Mouse (Mus musculus): ENCODE results near the gene Icmt. TPM values are rescaled to one million over a fixed set of nuclear protein-coding genes. Genes with fewer than 3 reads are reported as not detected.

The Icmt gene
- polyA plus RNA-seq, 1 experiment: 19.7 TPM

DNA sequence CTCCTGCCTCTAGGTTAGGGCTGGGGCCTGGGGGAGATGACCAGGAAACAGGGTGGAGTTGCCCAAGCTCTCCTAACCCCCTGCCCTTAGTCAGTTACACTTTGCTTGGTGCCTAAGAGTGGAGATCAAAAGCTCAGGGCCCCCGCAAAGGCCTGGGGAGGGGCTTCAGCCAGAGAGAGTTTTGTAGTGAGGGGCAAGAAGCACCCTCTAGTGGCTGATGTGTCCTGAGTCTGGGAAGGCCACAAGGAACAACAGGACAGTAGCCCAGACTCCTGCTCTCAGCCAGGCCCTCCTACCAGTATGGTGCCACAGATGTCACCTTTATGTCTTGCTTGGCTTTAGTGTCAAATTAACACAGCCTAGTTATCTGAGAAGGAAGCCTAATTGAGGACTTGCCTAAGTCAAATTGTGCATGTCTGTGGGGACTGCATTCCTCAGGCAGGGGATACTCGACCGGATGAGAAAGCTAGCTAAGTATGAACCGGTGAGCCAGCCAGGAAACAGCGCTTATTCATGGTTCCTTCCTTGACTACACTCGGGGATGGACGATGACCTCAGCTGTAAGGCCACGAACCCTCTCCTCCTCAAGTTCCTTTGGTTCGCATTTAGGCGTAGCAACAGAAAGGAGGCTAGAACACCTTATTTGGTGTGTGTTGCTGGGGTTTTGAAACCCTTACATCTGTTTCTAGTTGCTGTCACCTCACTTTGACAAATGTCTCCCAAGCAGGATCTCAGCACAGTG lies 2.7 kb upstream of the Icmt start:
- H3K4me1 ChIP-seq (ENCODE audit: control insufficient read depth, insufficient read depth, low read length): peaks cover 14% of the 10 kb centered on the region
- H3K27ac ChIP-seq (ENCODE audit: insufficient read depth, low read depth, low read length): no peak overlapping the region
- TF ChIP-seq CTCF (IDR thresholded peaks at IDR 0.05; ENCODE audit: low read depth, low read length): peak; percentile 37; the same call in 1 of the 2 replicates
- no peak for TF ChIP-seq POLR2A (IDR thresholded peaks at IDR 0.05; ENCODE audit: borderline replicate concordance, low read depth, low read length)
- H3K4me3 ChIP-seq (ENCODE audit: insufficient read depth, low read length): no peak overlapping the region

DNA sequence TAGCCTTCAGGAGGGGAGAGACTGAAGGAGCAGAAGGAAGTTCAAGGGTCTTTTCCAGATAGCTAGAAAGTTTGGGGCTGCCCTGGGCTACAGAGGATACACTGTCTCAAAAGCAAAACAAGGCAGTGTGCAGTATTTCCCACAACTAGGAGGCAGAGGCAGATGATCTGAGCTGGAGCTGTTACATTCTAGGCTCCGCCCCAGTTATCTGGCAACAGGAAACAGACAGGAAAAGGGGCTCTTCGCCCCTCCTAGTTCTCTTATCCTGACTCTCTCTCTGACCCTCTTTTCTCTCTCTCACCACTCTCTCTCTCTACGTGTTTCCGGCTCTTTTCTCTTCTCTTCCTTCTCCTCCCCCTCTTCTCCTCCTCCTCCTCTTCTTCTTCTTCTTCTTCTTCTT lies 1.1 kb upstream of the Icmt start:
- Histone ChIP-seq H3K4me3 (ENCODE audit: insufficient read depth, low read length) (no peak overlapping the region), H3K27ac (ENCODE audit: insufficient read depth, low read depth, low read length) (no peak overlapping the region), H3K4me1 (ENCODE audit: control insufficient read depth, insufficient read depth, low read length) (peaks cover 14% of the 10 kb centered on the region)
- TF ChIP-seq POLR2A (IDR thresholded peaks at IDR 0.05; ENCODE audit: borderline replicate concordance, low read depth, low read length) (no peak), CTCF (IDR thresholded peaks at IDR 0.05; ENCODE audit: low read depth, low read length) (no peak)

DNA sequence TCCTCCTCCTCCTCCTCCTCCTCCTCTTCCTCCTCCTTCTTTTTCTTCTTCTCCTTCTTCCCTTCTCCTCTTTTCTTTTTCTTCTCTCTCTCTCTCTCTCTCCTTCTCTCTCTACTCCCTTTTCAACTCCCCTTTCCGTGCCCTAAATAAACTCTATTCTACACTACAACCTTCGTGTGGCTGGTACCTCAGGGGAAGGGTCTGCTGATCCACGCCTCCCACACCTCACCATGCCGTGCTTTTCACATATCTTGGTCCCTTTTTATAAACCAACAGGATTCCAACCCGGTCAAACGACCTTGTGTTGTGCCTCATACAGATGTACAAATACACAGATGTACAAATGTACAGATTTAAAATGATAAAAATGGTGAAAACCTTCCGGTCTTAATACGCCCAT lies 656 bp upstream of the Icmt start:
- TF ChIP-seq POLR2A (IDR thresholded peaks at IDR 0.05; ENCODE audit: borderline replicate concordance, low read depth, low read length): no peak
- no peak for TF ChIP-seq CTCF (IDR thresholded peaks at IDR 0.05; ENCODE audit: low read depth, low read length)
- H3K27ac ChIP-seq (ENCODE audit: insufficient read depth, low read depth, low read length): peak overlapping the region; percentile 19; the same call in 1 of the 2 replicates
- peaks cover 14% of the 10 kb centered on the region for H3K4me1 ChIP-seq (ENCODE audit: control insufficient read depth, insufficient read depth, low read length)
- H3K4me3 ChIP-seq (ENCODE audit: insufficient read depth, low read length): peak overlapping the region; percentile 91

DNA sequence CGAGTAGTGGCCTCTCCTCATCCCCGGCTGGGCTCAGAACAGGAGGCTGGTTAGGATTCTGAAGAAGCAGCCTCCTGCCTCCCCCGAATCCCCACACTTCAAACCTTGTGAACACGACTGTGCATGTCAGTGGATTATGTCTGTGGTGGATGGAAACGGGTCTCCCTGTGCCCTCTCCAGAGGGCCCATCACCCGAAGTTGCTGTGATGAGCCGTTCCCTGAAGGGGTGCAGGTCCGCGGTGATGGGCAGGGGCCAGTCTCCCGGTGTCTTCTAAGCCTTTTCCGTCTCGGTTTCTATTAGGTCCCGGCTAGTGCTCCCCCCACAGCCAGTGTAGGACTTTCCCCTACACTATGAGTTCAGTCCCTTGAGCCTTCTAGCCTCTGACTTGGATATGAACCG lies 1.8 kb downstream of the Icmt start:
- TF ChIP-seq POLR2A (IDR thresholded peaks at IDR 0.05; ENCODE audit: borderline replicate concordance, low read depth, low read length) (no peak), CTCF (IDR thresholded peaks at IDR 0.05; ENCODE audit: low read depth, low read length) (no peak)
- Histone ChIP-seq H3K4me1 (ENCODE audit: control insufficient read depth, insufficient read depth, low read length) (peaks cover 14% of the 10 kb centered on the region), H3K4me3 (ENCODE audit: insufficient read depth, low read length) (no peak overlapping the region), H3K27ac (ENCODE audit: insufficient read depth, low read depth, low read length) (no peak overlapping the region)

DNA sequence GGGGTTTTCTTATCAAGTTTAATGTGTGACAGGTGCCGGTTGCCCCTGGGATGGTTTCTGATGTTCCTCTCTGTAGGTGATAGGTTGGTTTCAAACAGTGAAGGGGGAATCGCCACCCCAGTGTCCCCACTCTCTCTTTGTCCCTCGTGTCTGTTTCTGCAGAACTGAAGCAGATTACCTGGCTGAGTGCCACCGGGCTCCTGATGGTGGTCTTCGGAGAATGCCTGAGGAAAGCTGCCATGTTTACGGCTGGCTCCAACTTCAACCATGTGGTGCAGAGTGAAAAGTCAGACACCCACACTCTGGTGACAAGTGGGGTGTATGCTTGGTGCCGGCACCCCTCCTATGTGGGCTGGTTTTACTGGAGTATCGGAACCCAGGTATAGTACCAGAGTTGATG lies 3.3 kb downstream of the Icmt start:
- TF ChIP-seq CTCF (IDR thresholded peaks at IDR 0.05; ENCODE audit: low read depth, low read length) (no peak), POLR2A (IDR thresholded peaks at IDR 0.05; ENCODE audit: borderline replicate concordance, low read depth, low read length) (no peak)
- no peak overlapping the region for H3K4me3 ChIP-seq (ENCODE audit: insufficient read depth, low read length)
- H3K27ac ChIP-seq (ENCODE audit: insufficient read depth, low read depth, low read length): no peak overlapping the region
- H3K4me1 ChIP-seq (ENCODE audit: control insufficient read depth, insufficient read depth, low read length): peaks cover 10% of the 10 kb centered on the region

DNA sequence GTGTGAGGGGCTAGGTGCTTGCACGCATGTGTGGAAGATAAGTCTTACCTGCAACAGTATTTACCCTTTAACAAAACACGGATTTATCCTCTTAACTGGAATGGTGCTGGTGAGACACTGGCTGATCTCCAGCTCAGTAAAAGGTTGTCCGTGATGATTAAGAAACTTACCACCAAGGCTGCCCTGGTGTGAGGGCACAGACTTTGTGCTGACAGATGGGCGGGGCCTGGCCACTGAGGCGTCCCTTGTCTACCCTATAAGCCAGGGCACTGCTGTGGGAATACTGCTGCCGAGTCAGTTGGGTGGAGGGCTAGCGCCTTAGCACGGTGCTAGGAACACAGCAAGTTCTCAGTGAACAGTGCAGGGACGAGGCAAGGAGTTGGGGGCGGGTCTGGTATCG lies 5.0 kb downstream of the Icmt start:
- no peak overlapping the region for H3K4me3 ChIP-seq (ENCODE audit: insufficient read depth, low read length)
- H3K4me1 ChIP-seq (ENCODE audit: control insufficient read depth, insufficient read depth, low read length): peaks cover 4% of the 10 kb centered on the region; the same call in 1 of the 2 replicates
- no peak overlapping the region for H3K27ac ChIP-seq (ENCODE audit: insufficient read depth, low read depth, low read length)
- TF ChIP-seq CTCF (IDR thresholded peaks at IDR 0.05; ENCODE audit: low read depth, low read length): no peak
- no peak for TF ChIP-seq POLR2A (IDR thresholded peaks at IDR 0.05; ENCODE audit: borderline replicate concordance, low read depth, low read length)

DNA sequence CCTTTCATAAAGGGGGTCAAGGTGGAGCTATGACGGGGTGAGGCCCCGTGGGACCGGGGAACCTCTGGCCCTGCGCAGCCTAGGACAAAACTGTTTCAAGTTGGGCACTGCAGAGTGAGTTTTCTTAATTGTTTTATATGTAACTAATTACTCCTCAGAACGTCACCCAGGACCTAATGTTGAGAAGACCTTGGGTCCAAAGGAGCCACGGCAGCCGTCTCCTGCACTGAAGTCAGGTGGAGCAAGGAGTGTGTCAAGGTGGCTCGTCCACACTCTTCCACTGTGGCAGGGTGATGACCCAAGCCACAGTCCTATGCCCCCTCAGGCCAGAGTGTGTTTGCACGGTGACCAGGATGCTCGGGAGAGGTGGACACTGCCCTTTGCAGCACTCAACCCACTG lies 6.1 kb downstream of the Icmt start:
- H3K27ac ChIP-seq (ENCODE audit: insufficient read depth, low read depth, low read length): no peak overlapping the region
- no peak overlapping the region for H3K4me3 ChIP-seq (ENCODE audit: insufficient read depth, low read length)
- no peak for TF ChIP-seq CTCF (IDR thresholded peaks at IDR 0.05; ENCODE audit: low read depth, low read length)
- TF ChIP-seq POLR2A (IDR thresholded peaks at IDR 0.05; ENCODE audit: borderline replicate concordance, low read depth, low read length): no peak
- peaks cover 4% of the 10 kb centered on the region; the same call in 1 of the 2 replicates for H3K4me1 ChIP-seq (ENCODE audit: control insufficient read depth, insufficient read depth, low read length)

DNA sequence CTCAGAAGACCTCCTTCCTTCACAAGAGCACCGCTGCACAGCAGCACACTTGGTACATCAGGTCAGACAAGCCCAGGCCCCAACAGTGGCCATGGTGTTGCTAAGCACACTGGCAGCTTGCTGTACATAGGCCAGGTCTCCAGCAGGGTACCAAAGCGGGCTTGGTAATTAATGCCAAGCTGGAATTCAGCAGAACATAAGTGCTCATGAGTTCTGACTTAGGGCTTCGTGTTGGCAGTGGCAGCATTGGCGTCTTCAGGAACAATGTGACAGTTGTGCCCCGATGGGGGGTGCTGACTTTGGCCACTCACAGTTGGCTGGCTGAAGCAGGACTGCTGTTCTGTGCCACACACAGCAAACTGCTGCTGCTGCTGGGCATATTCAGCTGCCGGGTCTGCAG lies 7.7 kb downstream of the Icmt start:
- Histone ChIP-seq H3K4me1 (ENCODE audit: control insufficient read depth, insufficient read depth, low read length) (no peaks in the 10 kb centered on the region), H3K4me3 (ENCODE audit: insufficient read depth, low read length) (no peak overlapping the region), H3K27ac (ENCODE audit: insufficient read depth, low read depth, low read length) (no peak overlapping the region)
- TF ChIP-seq CTCF (IDR thresholded peaks at IDR 0.05; ENCODE audit: low read depth, low read length) (no peak), POLR2A (IDR thresholded peaks at IDR 0.05; ENCODE audit: borderline replicate concordance, low read depth, low read length) (no peak)

DNA sequence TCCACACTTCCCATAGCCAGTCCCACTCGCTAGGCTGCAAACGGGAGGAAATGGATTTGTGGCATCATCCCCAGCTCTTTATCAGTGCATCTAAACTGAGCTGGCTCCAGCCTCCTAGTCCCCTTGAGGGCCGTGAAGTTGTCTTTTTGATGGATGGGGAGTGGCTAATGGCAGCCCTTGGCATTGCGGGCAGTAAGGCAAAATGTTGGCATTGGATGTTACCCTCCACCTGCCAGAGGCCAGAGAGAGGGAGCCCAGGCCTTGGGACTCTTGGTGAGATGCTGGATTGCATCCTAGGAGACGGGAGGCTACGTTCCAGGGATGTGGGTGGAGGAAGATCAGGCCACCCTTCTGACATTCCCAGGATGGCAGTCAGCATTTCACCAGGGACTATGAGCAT lies 9.0 kb downstream of the Icmt start:
- Histone ChIP-seq H3K4me3 (ENCODE audit: insufficient read depth, low read length) (no peak overlapping the region), H3K27ac (ENCODE audit: insufficient read depth, low read depth, low read length) (no peak overlapping the region), H3K4me1 (ENCODE audit: control insufficient read depth, insufficient read depth, low read length) (no peaks in the 10 kb centered on the region)
- TF ChIP-seq CTCF (IDR thresholded peaks at IDR 0.05; ENCODE audit: low read depth, low read length): no peak
- no peak for TF ChIP-seq POLR2A (IDR thresholded peaks at IDR 0.05; ENCODE audit: borderline replicate concordance, low read depth, low read length)

DNA sequence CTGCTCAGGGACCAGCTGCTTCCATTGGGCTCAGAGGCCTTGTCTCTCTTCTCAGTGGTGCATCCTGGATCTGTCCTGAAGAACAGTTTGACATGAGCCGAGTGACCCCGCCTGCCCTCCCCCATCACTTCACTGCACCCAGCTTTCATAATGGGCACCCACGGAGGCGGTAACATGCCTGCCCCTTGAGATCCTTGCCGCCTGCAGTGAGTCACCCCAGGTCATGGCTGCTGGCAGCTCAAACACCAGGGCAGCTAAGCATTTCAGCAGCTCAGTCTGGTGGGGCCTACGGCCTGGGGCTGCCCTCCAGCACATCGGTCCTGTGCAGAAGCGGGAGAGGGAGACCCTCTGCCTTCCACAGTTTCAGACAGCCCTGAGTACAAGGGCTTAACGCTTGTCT lies 10.5 kb downstream of the Icmt start:
- H3K4me1 ChIP-seq (ENCODE audit: control insufficient read depth, insufficient read depth, low read length): no peaks in the 10 kb centered on the region
- TF ChIP-seq CTCF (IDR thresholded peaks at IDR 0.05; ENCODE audit: low read depth, low read length) (no peak), POLR2A (IDR thresholded peaks at IDR 0.05; ENCODE audit: borderline replicate concordance, low read depth, low read length) (no peak)
- no peak overlapping the region for H3K4me3 ChIP-seq (ENCODE audit: insufficient read depth, low read length)
- H3K27ac ChIP-seq (ENCODE audit: insufficient read depth, low read depth, low read length): no peak overlapping the region

Measured in bone marrow macrophage, adult 2 months (primary cell).